27 mouse cellular contexts compared by ENCODE assay signal in genomic region chr14:57852961-57853360, GRCm38 (mm10). TPM values are rescaled to one million over a fixed set of nuclear protein-coding genes. Genes with fewer than 3 reads are reported as not detected.
"Had no signal": no experiment of that assay in that cellular context is flagged by ENCODE, and none has a peak within 500 bp of the region (broad histone marks: within the 10 kb centered on the region; RNA-seq: fewer than 3 reads in every experiment).

No protein-coding gene starts in this region.

- H3K9ac ChIP-seq: heart, embryonic 12.5 days; hindbrain, embryonic 13.5 days; hindbrain, embryonic 15.5 days; intestine, embryonic 15.5 days; limb, embryonic 12.5 days; liver, embryonic 13.5 days; liver, embryonic 15.5 days had no signal

- ATAC-seq: inflammation-experienced regulatory T-cells, adult 6 months; intestine, embryonic 15.5 days; intestine, postnatal 0 days had no signal

- H3K9me3 ChIP-seq: heart, embryonic 10.5 days; heart, embryonic 12.5 days; hindbrain, embryonic 10.5 days; hindbrain, embryonic 13.5 days; hindbrain, embryonic 15.5 days; intestine, embryonic 15.5 days; limb, embryonic 10.5 days; limb, embryonic 12.5 days; liver, embryonic 13.5 days; liver, embryonic 15.5 days had no signal

- H3K27me3 ChIP-seq: heart, embryonic 12.5 days; hindbrain, embryonic 13.5 days; hindbrain, embryonic 15.5 days; intestine, embryonic 15.5 days; limb, embryonic 12.5 days; liver, embryonic 13.5 days; liver, embryonic 15.5 days had no signal

- H3K4me2 ChIP-seq: heart, embryonic 12.5 days; hindbrain, embryonic 13.5 days; hindbrain, embryonic 15.5 days; intestine, embryonic 15.5 days; limb, embryonic 12.5 days; liver, embryonic 11.5 days; liver, embryonic 13.5 days; liver, embryonic 15.5 days had no signal

- H3K4me3 ChIP-seq: gastrocnemius, adult 2 months; heart, embryonic 10.5 days; heart, embryonic 12.5 days; hindbrain, embryonic 10.5 days; hindbrain, embryonic 13.5 days; hindbrain, embryonic 15.5 days; intestine, embryonic 15.5 days; layer of hippocampus, adult 2 months; left cerebral cortex, adult 2 months; limb, embryonic 10.5 days; limb, embryonic 12.5 days; liver, embryonic 13.5 days; liver, embryonic 15.5 days had no signal

- H3K4me1 ChIP-seq: heart, embryonic 10.5 days; heart, embryonic 12.5 days; hindbrain, embryonic 10.5 days; hindbrain, embryonic 13.5 days; hindbrain, embryonic 15.5 days; intestine, embryonic 15.5 days; limb, embryonic 10.5 days; limb, embryonic 12.5 days; liver, embryonic 15.5 days had no signal

- H3K27ac ChIP-seq: gastrocnemius, adult 2 months; heart, embryonic 10.5 days; hindbrain, embryonic 10.5 days; hindbrain, embryonic 13.5 days; hindbrain, embryonic 15.5 days; intestine, embryonic 15.5 days; layer of hippocampus, adult 2 months; left cerebral cortex, adult 2 months; limb, embryonic 10.5 days; limb, embryonic 12.5 days; liver, embryonic 13.5 days; liver, embryonic 15.5 days had no signal

- DNase-seq: gastrocnemius, adult 2 months; gastrocnemius, postnatal 10 days; gastrocnemius, postnatal 25 days; heart, adult 18-20 months; heart, postnatal 10 days; heart, postnatal 4 days; kidney, adult 18-20 months; kidney, adult 8-10 months; kidney, postnatal 10 days; kidney, postnatal 25 days; kidney, postnatal 4 days; liver; liver, embryonic 13.5 days had no signal

RNA-seq across cellular contexts. Expression of gene Ska3, which starts 27.0 kb away (rescaled TPM):
- total RNA-seq: gastrocnemius, adult 2 months had no signal
